Mouse (Mus musculus) embryonic facial prominence, embryonic 15.5 days (tissue): ENCODE data around the gene Gm11034. TPM values are rescaled to one million over a fixed set of nuclear protein-coding genes. Genes with fewer than 3 reads are reported as not detected.
A peak's percentile ranks its signal among the peaks of the same experiment; 100 is the strongest.

Source experiments
- ATAC-seq: fragments of 200-750 bp; cut with Nextera tagmentation; 2 replicates; pipeline ENCODE4 v1.8.0; 2017; ENCODE audit warnings: low read depth, moderate TSS enrichment; ENCODE audit not compliant: insufficient number of reproducible peaks, low FRiP score, low TSS enrichment
- H3K27ac ChIP-seq: fragments of 300-500 bp; sonication (generic); replicated peaks from 2 replicates; pipeline ENCODE4 v1.5.1; 2015; ENCODE audit warnings: mild to moderate bottlenecking, inconsistent platforms
- H3K27me3 ChIP-seq: fragments of 300-500 bp; sonication (generic); 2 replicates; pipeline ENCODE4 v1.6.1; 2015; ENCODE audit warnings: inconsistent platforms
- H3K36me3 ChIP-seq: fragments of 300-500 bp; sonication (generic); 2 replicates; pipeline ENCODE4 v1.6.1; 2015; ENCODE audit warnings: mild to moderate bottlenecking, inconsistent platforms
- H3K4me1 ChIP-seq: fragments of 300-500 bp; sonication (generic); 2 replicates; pipeline ENCODE4 v1.6.1; 2015; ENCODE audit warnings: inconsistent platforms
- H3K4me2 ChIP-seq: fragments of 300-500 bp; sonication (generic); replicated peaks from 2 replicates; pipeline ENCODE4 v1.6.1; 2015; ENCODE audit warnings: mild to moderate bottlenecking, inconsistent platforms
- H3K4me3 ChIP-seq: fragments of 300-500 bp; sonication (generic); replicated peaks from 2 replicates; pipeline ENCODE4 v1.5.1; 2015; ENCODE audit warnings: mild to moderate bottlenecking, inconsistent platforms
- H3K9ac ChIP-seq: fragments of 300-500 bp; sonication (generic); 2 replicates; pipeline ENCODE4 v1.6.1; 2015; ENCODE audit warnings: inconsistent platforms
- H3K9me3 ChIP-seq: fragments of 300-500 bp; sonication (generic); replicated peaks from 2 replicates; pipeline ENCODE4 v1.6.1; 2016; ENCODE audit warnings: inconsistent platforms
- WGBS: fragments of 180-500 bp; shearing (Covaris S2); methylation state at CpG from one replicate; pipeline ENCODE4 v1.1.7; 2015; 5-methylcytosine and 5-hydroxymethylcytosine counted together
- polyA plus RNA-seq: library from polyadenylated mRNA; unstranded; fragments of >200 nt; fragmentation: Nextera tagmentation; extraction: Ambion mirVana; gene quantifications from 2 replicates; pipeline ENCODE4 v1.2.1, GENCODE M21; 2015

Gene Gm11034
- polyA plus RNA-seq, 1 experiment from 2014 or later, result not detected

DNA sequence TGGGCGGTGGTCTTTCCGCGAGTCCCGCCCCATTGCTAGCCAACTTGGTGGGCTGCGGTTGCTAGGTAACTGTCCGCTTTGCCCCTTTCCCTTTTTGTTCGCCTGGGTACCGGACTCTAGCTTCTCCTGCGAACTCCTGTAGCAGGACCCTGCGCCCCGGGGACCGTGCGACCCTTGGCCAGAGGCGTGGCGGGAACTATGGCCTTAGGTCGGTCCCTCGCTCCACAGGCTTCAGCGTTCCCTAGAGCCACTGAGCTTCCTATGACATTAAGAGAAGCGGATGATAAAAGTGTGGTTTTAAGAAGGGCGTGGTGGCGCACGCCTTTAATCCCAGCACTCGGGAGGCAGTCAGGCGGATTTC, 26.9 kb upstream of the Gm11034 start:
- ATAC-seq, result no peak; the same call in 1 of the 2 replicates

DNA sequence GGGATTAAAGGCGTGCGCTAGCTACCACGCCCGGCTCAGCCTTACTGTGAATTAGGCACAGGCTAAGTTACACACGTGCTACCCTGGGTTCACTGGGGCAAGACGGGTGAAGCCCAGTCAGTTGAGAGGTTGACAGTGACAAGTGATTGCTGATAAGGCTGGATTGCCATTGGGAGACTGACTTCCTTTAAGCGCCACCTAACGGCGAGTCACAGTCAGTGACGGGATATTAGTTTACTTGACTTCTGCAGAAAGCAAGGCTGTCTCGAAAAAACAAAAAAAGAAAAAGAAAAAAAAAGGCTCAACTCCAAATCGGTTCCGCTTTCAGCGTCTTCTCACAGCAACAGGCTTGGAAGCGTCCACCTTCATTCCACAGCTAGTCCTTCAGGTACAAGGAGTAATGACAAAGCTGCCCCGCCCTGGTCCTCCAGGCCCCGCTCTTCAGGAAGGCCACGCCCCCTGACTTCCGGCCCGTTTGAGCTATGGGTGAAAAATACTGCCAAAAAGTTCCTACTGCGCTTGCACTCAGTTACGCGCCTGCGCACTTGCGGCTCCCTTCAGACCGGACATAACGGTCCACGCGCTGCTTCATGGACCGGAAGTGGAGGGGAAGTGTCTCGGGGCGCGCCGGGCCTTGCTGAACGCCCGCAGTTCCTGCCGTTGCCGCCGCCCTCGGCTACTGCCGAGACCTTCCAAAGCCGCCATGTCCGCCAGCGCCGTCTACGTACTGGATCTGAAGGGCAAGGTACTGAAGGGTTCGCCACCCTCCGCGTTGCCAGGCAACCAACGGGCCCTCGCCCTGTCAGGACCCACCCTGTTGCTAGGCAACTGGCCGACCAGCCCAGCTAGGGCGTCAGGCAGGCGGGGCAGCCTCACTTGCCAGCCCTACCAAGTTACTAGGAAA, 26.3 kb upstream of the Gm11034 start, which contains the start of gene Ap1m1:
Gene Ap1m1, plus strand, starts transcription at position 520 of the 904 bp plus-strand sequence.
- peak; percentile 96 for ATAC-seq
- Histone ChIP-seq H3K9me3 (no peaks in the 10 kb centered on the region), H3K27me3 (no peaks in the 10 kb centered on the region), H3K27ac (peak within 1 kb of the TSS; percentile 97), H3K9ac (peak within 1 kb of the TSS; percentile 53), H3K4me2 (peak within 1 kb of the TSS; percentile 72), H3K4me1 (peaks cover 22% of the 10 kb centered on the region), H3K36me3 (peaks cover 4% of the 10 kb centered on the region; the same call in 1 of the 2 replicates), H3K4me3 (peak within 1 kb of the TSS; percentile 79)
- under 1% methylated on average over 54 of the region's 54 CpGs for WGBS

More for the DNA sequence above, 26.9 kb upstream of the Gm11034 start:
- under 1% methylated on average over 24 of the region's 24 CpGs for WGBS
- Histone ChIP-seq H3K4me1 (peaks cover 22% of the 10 kb centered on the region), H3K36me3 (peaks cover 4% of the 10 kb centered on the region; the same call in 1 of the 2 replicates), H3K9me3 (no peaks in the 10 kb centered on the region), H3K27me3 (no peaks in the 10 kb centered on the region), H3K4me2 (peak overlapping the region; percentile 72), H3K27ac (peak overlapping the region; percentile 97), H3K9ac (peak overlapping the region; percentile 53), H3K4me3 (peak overlapping the region; percentile 79)

DNA sequence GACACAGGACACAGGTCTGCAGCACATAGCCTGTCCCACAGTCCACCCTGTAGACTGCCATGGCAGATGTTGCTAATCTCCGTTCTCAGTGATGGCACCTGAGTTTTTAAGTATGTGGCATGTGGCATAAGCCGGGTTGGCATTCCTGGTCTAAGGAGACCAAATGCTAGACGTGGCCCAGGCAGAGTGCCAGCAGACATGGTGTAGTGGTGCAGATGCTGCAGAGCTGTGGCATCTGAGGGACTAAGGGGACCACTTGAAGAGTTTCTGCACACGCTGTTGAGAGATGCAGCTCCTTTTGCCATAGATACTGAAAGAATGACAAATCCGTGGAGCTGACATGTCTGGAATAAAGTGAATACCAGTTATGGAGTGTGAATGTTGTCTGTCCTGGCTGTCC, 9.2 kb upstream of the Gm11034 start:
- H3K27ac ChIP-seq, result no peak overlapping the region
- no peaks in the 10 kb centered on the region for H3K27me3 ChIP-seq
- ATAC-seq, result no peak
- no peak overlapping the region for H3K4me2 ChIP-seq
- no peak overlapping the region for H3K4me3 ChIP-seq
- H3K4me1 ChIP-seq, result peaks cover 15% of the 10 kb centered on the region
- H3K9me3 ChIP-seq, result no peaks in the 10 kb centered on the region
- H3K36me3 ChIP-seq, result peaks cover 30% of the 10 kb centered on the region
- 96% methylated on average over 5 of the region's 5 CpGs for WGBS
- H3K9ac ChIP-seq, result no peak overlapping the region

DNA sequence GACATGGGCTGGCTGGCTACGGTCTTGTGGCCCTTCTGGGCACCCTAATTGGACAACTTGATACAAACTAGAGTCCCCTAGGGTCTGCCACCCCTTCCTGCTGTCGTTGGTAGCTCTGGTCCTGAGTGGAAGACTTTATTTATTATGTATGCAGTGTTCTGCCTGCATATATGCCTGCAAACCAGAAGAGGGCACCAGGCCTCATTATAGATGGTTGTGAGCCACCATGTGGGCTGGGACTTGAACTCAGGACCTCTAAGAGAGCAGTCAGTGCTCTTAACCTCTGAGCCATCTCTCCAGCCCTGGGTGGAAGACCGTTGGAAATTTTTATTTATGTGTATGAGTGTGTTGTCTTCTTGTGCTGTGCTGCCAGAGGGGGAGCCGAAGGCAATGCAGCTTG, 7.3 kb upstream of the Gm11034 start:
- ATAC-seq, result no peak

DNA sequence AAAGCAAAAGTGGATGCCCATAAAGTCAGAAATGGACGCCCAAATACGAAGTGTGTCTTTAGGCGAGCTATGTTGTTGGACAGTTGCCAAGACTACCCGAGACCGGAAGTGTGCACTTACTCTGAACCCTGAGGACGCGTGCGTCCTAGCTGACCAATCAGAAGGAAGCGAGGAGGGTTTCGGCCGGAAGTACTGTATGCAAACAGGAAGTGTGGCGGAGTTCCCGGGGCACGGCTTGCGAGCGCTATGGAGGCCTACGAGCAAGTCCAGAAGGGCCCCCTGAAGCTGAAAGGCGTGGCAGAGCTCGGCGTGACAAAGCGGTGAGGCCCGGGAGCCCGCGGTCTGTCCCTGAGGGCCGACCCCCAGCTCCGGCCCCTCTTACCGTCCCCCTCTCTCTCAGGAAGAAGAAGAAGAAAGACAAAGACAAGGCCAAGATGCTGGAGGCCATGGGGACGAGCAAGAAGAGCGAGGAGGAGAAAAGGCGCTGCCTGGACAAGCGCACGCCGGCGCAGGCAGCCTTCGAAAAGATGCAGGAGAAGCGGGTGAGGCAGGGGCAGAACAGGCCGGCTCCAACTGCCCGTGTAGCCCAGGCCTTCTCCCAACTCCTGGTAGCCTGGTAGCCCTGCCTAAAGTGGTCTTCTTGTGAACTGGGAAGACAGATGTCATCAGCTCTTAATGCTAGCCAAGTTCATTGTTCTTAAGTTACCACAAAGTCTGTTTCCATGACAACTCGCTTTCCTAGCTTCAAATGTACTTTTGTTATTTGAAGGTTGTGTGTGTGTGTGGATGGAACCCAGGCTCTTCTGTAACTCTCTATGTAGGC, 6.3 kb upstream of the Gm11034 start, which contains the start of gene Fam32a:
Gene Fam32a, plus strand, starts transcription at position 190 of the 823 bp plus-strand sequence.
- Histone ChIP-seq H3K27ac (peak within 1 kb of the TSS; percentile 75), H3K4me2 (peak within 1 kb of the TSS; percentile 66), H3K36me3 (peaks cover 30% of the 10 kb centered on the region), H3K27me3 (0 out of 2 replicates have a peak, but pooled peaks cover 2% of the 10 kb centered on the region), H3K4me3 (peak within 1 kb of the TSS; percentile 82), H3K9me3 (no peaks in the 10 kb centered on the region), H3K4me1 (peaks cover 15% of the 10 kb centered on the region), H3K9ac (peak within 1 kb of the TSS; percentile 74)
- ATAC-seq, result peak; percentile 96
- 8% methylated on average over 39 of the region's 39 CpGs for WGBS

More for the DNA sequence above, 7.3 kb upstream of the Gm11034 start:
- H3K4me3 ChIP-seq, result peak overlapping the region; percentile 82
- peaks cover 15% of the 10 kb centered on the region for H3K4me1 ChIP-seq
- no peak overlapping the region for H3K27ac ChIP-seq
- peaks cover 30% of the 10 kb centered on the region for H3K36me3 ChIP-seq
- peak overlapping the region; percentile 66 for H3K4me2 ChIP-seq
- WGBS, result 86% methylated on average over 4 of the region's 4 CpGs
- no peaks in the 10 kb centered on the region for H3K27me3 ChIP-seq
- H3K9me3 ChIP-seq, result no peaks in the 10 kb centered on the region
- no peak overlapping the region for H3K9ac ChIP-seq

DNA sequence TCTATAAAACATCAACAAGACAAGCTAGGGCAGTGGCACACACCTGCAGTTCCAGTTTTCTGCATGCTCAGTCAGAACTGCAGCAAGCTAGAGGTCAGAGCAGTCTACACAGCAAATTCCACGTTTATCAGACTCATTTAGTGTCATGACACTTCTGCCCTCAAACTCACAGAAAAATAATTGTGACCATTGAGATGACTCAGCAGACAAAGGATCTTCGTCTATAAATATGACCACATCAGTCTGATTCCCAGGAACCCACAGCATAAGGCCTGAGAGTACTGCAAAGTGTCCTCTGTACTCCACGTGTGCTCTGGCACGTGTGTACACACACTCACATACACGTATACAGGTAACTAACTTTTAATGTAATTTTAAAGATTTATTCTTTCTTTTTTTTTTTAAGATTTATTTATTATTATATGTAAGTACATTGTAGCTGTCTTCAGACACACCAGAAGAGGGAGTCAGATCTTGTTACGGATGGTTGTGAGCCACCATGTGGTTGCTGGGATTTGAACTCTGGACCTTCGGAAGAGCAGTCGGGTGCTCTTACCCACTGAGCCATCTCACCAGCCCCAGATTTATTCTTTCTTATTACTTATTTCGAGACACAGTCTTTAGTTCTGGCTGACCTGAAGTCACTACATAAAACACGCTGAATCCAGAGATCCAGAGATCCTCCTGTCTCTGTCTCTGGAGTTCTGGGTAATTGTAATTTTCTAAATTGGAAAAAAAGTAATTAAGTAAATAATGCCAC, 5.5 kb upstream of the Gm11034 start:
- peak overlapping the region; percentile 82 for H3K4me3 ChIP-seq
- ATAC-seq, result no peak
- H3K9me3 ChIP-seq, result no peaks in the 10 kb centered on the region
- H3K9ac ChIP-seq, result no peak overlapping the region
- H3K4me2 ChIP-seq, result peak overlapping the region; percentile 66
- peaks cover 15% of the 10 kb centered on the region for H3K4me1 ChIP-seq
- no peak overlapping the region for H3K27ac ChIP-seq
- 0 out of 2 replicates have a peak, but pooled peaks cover 2% of the 10 kb centered on the region for H3K27me3 ChIP-seq
- peaks cover 30% of the 10 kb centered on the region for H3K36me3 ChIP-seq
- 78% methylated on average over 10 of the region's 10 CpGs for WGBS

DNA sequence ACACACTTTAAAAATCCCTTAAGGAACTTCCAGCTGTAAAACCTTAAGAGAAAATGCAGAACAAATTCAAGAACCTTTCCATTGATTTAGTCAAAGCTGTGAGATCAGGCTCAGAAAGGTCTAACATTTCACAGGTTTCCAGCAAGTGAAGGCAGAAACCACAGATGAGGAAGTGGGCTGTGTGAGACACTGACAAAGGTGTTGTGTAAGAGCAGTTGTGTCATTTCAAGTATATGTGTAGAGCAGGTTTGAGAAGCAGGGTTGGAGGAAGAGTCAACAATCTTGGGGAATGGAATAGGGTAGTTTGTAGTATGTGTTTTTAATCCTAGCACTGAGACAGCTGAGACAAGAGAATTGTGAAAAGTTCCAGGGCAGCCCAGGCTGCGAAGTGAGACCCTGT, 2.4 kb upstream of the Gm11034 start:
- Histone ChIP-seq H3K9me3 (no peaks in the 10 kb centered on the region), H3K4me1 (peaks cover 8% of the 10 kb centered on the region), H3K4me3 (no peak overlapping the region), H3K9ac (no peak overlapping the region), H3K27me3 (0 out of 2 replicates have a peak, but pooled peaks cover 2% of the 10 kb centered on the region), H3K27ac (no peak overlapping the region), H3K4me2 (no peak overlapping the region), H3K36me3 (0 out of 2 replicates have a peak, but pooled peaks cover 1% of the 10 kb centered on the region)
- 48% methylated on average over 1 of the region's 1 CpGs for WGBS
- no peak for ATAC-seq

DNA sequence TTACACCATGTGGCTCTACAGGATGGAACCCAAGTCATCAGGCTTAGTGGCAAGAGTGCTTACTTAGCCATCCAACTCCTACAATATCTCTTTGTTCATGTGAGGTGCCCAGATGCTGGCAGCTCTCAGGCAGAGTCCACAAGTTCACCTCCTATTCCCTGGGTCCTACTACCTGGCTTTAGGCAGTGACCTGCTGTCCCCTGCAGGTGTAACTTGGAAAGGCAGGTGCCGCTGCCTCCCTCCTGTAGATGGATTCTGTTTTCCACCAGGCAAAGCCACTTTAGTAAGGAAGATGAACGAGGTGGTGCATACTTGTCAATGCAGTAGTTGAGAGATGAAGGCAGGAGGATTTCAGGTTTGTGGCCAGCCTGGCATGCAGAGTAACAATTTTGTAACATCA, 1.6 kb upstream of the Gm11034 start:
- Histone ChIP-seq H3K4me1 (no peaks in the 10 kb centered on the region), H3K4me3 (no peak overlapping the region), H3K4me2 (no peak overlapping the region), H3K27ac (no peak overlapping the region), H3K27me3 (0 out of 2 replicates have a peak, but pooled peaks cover 2% of the 10 kb centered on the region), H3K36me3 (no peaks in the 10 kb centered on the region), H3K9ac (no peak overlapping the region), H3K9me3 (no peaks in the 10 kb centered on the region)
- 46% methylated on average over 2 of the region's 2 CpGs for WGBS
- no peak for ATAC-seq

DNA sequence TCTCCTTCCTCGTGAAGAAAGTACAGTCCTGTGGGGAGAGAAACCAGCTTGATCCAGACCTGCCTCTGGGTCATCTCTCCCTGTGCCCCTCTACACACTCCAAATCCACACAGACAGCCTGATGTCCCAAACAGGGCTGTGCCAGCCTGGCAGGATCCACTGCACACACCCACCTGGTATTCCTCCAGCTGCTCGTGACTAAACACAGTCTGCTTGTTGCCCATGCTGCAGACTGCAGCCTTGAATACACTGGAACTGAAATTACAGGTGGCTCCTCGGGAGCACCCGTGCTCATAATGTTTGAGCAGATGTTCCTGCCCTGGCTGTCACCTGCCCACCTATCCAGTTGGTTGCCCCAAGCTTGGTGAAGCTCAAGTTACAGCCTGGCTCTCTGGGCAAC, 685 bp downstream of the Gm11034 start, which contains the start of gene Cib3:
Gene Cib3, minus strand, starts transcription at position 87 of the 400 bp plus-strand sequence.
- no peak for ATAC-seq
- WGBS, result 36% methylated on average over 4 of the region's 4 CpGs
- Histone ChIP-seq H3K27ac (no peak within 1 kb of the TSS), H3K4me3 (no peak within 1 kb of the TSS), H3K27me3 (0 out of 2 replicates have a peak, but pooled peaks cover 2% of the 10 kb centered on the region), H3K9ac (no peak within 1 kb of the TSS), H3K36me3 (no peaks in the 10 kb centered on the region), H3K4me2 (no peak within 1 kb of the TSS), H3K9me3 (no peaks in the 10 kb centered on the region), H3K4me1 (no peaks in the 10 kb centered on the region)

DNA sequence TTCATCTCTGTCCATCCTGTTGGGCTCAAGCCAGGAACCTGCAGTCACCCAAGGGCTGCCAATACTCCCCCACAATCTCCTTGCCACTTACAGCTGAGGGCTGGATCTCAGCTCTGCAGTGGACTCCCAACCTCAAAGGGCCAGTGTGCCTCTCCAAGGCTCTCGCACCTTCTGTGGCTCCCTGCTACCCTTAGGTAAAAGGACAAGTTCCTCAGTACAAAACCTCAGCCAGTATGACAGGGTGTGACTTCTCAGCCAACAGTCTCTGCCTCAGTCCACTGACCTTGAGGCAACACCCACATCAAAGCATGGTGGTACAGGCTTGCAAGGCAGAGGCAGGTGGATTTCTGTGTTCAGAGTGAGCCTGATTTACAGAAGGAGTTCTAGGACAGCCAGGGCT, 1.6 kb downstream of the Gm11034 start:
- Histone ChIP-seq H3K9ac (no peak overlapping the region), H3K36me3 (no peaks in the 10 kb centered on the region), H3K27me3 (0 out of 2 replicates have a peak, but pooled peaks cover 2% of the 10 kb centered on the region), H3K4me1 (no peaks in the 10 kb centered on the region), H3K4me3 (no peak overlapping the region), H3K4me2 (no peak overlapping the region), H3K9me3 (no peaks in the 10 kb centered on the region), H3K27ac (no peak overlapping the region)
- ATAC-seq, result no peak
- WGBS, result 83% methylated on average over 1 of the region's 1 CpGs
